Mouse (Mus musculus) liver, embryonic 11.5 days (tissue): ENCODE data around the gene Vav3. TPM values are rescaled to one million over a fixed set of nuclear protein-coding genes. Genes with fewer than 3 reads are reported as not detected.

Source experiments
- ATAC-seq: fragments of 200-750 bp; cut with Nextera tagmentation; replicated peaks from 2 replicates; pipeline ENCODE4 v1.8.0; 2017; ENCODE audit warnings: moderate number of reproducible peaks, mild to moderate bottlenecking, moderate TSS enrichment, moderate library complexity; ENCODE audit not compliant: low FRiP score
- DNase-seq: peaks from one replicate; pipeline ENCODE4 v3.0.0-alpha.2; 2017; ENCODE audit warnings: low spot score
- H3K27ac ChIP-seq: fragments of 300-500 bp; sonication (generic); 2 replicates; pipeline ENCODE4 v1.5.1; 2014; ENCODE audit warnings: mild to moderate bottlenecking, low read depth, low read length, control low read depth
- H3K27me3 ChIP-seq: fragments of 300-500 bp; sonication (generic); replicated peaks from 2 replicates; pipeline ENCODE4 v1.6.1; 2014; ENCODE audit warnings: low read length, mixed read lengths; ENCODE audit not compliant: control insufficient read depth, insufficient read depth
- H3K36me3 ChIP-seq: fragments of 300-500 bp; sonication (generic); 2 replicates; pipeline ENCODE4 v1.6.1; 2014; ENCODE audit warnings: mild to moderate bottlenecking, low read length, moderate library complexity, mixed read lengths; ENCODE audit not compliant: control insufficient read depth, insufficient read depth
- H3K4me1 ChIP-seq: fragments of 300-500 bp; sonication (generic); replicated peaks from 2 replicates; pipeline ENCODE4 v1.6.1; 2014; ENCODE audit warnings: low read length, mixed read lengths; ENCODE audit not compliant: control insufficient read depth, insufficient read depth
- H3K4me2 ChIP-seq: fragments of 300-500 bp; sonication (generic); 2 replicates; pipeline ENCODE4 v1.6.1; 2014; ENCODE audit warnings: mild to moderate bottlenecking, control low read depth, moderate library complexity
- H3K4me3 ChIP-seq: fragments of 300-500 bp; sonication (generic); 2 replicates; pipeline ENCODE4 v1.5.1; 2014; ENCODE audit warnings: low read depth, low read length, control low read depth
- H3K9ac ChIP-seq: fragments of 300-500 bp; sonication (generic); 2 replicates; pipeline ENCODE4 v1.6.1; 2014; ENCODE audit warnings: low read depth, low read length, control low read depth
- H3K9me3 ChIP-seq: fragments of 300-500 bp; sonication (generic); 2 replicates; pipeline ENCODE4 v1.6.1; 2016; ENCODE audit warnings: low read length, inconsistent platforms, mixed read lengths; ENCODE audit not compliant: control insufficient read depth
- WGBS: fragments of 180-500 bp; shearing (Covaris S2); extraction: QIAGEN DNeasy Blood & Tissue Kit; methylation state at CpG from one replicate; pipeline ENCODE4 v1.1.7; 2014; 5-methylcytosine and 5-hydroxymethylcytosine counted together
- polyA plus RNA-seq: library from polyadenylated mRNA; unstranded; fragments of >200 nt; fragmentation: Nextera tagmentation; extraction: Ambion mirVana; gene quantifications from 2 replicates; pipeline ENCODE4 v1.2.1, GENCODE M21; 2014

The Vav3 gene
- polyA plus RNA-seq, 1 experiment from 2014 or later = 5.8 TPM

DNA sequence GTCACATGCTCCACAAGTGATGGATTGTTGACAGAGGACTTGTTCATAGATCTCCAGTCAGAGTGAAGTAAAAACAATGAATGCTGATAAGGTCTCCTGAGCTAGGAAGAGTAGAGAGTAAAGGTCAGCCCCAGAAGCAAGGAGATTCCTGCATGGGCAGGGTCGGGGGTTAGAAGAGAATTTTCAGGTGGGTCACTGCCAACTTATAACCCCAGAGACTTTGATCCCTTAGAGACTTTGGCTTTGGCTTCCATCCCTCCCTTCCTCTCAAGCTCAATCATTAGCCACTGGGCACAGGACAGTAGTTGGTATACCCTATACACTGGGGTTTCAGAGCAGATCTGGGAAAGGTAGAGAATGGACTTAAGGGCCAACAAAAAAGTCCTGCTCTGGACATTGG is 360.8 kb downstream of the Vav3 start:
- H3K27ac ChIP-seq = no peak overlapping the region
- no peak overlapping the region for H3K9ac ChIP-seq
- no peak for ATAC-seq
- no peaks in the 10 kb centered on the region; the same call in 1 of the 2 replicates for H3K9me3 ChIP-seq
- H3K36me3 ChIP-seq = no peaks in the 10 kb centered on the region
- WGBS = 43% methylated on average over 1 of the region's 1 CpGs
- DNase-seq = no peak
- H3K27me3 ChIP-seq = no peaks in the 10 kb centered on the region
- no peak overlapping the region for H3K4me3 ChIP-seq
- no peak overlapping the region for H3K4me2 ChIP-seq
- H3K4me1 ChIP-seq = no peaks in the 10 kb centered on the region

DNA sequence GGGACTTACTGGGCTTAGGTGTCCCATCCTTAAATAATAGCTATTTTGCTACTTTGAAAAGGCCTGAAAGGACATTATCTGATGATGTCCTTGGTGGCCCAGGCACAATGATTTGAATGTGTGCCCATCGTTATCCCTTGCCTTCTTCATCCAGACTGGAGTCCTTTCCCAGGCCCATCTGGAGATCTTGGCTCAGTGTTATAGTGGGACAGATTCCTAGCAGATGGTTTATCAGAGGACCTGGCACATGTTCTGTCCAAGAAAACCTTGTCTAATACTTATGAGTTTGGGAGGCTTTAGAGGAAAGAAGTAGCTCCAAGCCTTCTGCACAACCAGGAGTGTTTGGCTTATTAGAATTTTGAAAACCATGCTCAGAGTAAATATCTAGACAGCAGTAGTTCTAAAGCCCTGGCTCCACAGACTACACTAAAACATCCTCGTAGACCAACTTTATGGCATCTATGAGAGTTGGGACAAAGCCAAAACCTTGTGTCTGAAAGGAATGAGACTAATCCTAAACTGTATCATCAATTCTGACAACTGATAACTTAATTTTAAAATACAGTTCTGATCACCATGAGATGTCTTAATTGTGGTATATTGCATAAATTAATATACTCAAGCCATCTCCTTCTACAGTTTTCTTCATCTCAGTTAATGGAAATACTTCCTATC is 367.5 kb downstream of the Vav3 start:
- no peaks in the 10 kb centered on the region for H3K36me3 ChIP-seq
- no peak overlapping the region for H3K4me2 ChIP-seq
- no peak overlapping the region for H3K4me3 ChIP-seq
- H3K27me3 ChIP-seq = no peaks in the 10 kb centered on the region
- no peak for ATAC-seq
- no peaks in the 10 kb centered on the region for H3K9me3 ChIP-seq
- WGBS = 78% methylated on average over 2 of the region's 2 CpGs
- no peaks in the 10 kb centered on the region for H3K4me1 ChIP-seq
- no peak overlapping the region for H3K9ac ChIP-seq
- no peak for DNase-seq
- H3K27ac ChIP-seq = no peak overlapping the region

DNA sequence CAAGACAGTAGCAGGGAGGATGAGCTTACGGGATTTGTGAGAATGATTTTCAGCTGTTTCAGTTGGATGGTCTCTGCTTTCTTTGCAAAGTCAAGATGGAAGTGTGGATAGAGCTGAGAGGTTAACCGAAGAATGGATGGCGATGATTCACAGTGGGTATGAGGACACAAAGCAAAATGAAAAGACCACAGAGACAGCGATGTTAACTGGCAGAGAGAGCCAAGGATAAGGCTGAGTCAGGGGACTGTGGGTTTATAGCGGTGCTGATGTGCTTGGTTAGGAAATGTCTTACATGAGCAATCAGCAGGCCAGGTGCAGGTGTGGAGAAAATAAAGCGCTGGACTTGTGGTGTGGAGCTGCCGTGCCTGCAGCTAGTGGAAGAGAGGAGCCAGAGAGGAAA is 371.3 kb downstream of the Vav3 start:
- H3K27ac ChIP-seq = no peak overlapping the region
- H3K4me3 ChIP-seq = no peak overlapping the region
- DNase-seq (no peak), ATAC-seq (no peak)
- WGBS = 83% methylated on average over 7 of the region's 7 CpGs
- no peak overlapping the region for H3K9ac ChIP-seq
- no peaks in the 10 kb centered on the region for H3K36me3 ChIP-seq
- no peaks in the 10 kb centered on the region for H3K4me1 ChIP-seq
- no peaks in the 10 kb centered on the region for H3K9me3 ChIP-seq
- H3K27me3 ChIP-seq = no peaks in the 10 kb centered on the region
- no peak overlapping the region for H3K4me2 ChIP-seq

DNA sequence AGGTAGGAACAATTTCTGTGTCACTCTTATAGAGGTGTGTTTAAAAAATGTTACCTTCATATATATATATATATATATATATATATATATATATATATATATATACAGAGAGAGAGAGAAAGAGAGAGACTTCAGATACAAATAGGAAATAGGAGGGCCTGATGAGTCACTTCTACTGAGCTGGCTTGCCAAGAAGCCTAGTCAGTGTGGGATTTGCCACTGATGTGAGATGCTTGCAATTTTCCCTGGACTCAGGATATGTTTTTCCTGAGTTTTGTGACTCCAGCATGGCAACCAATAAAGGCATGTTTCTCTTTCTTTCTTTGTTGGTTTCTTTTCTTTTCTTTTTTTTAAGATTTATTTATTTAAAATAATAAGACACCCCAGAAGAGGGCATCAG is 374.0 kb downstream of the Vav3 start:
- H3K4me2 ChIP-seq = no peak overlapping the region
- no peaks in the 10 kb centered on the region for H3K4me1 ChIP-seq
- no peaks in the 10 kb centered on the region for H3K27me3 ChIP-seq
- no peak overlapping the region for H3K9ac ChIP-seq
- no peak overlapping the region for H3K4me3 ChIP-seq
- no peaks in the 10 kb centered on the region for H3K36me3 ChIP-seq
- DNase-seq (no peak), ATAC-seq (no peak)
- H3K27ac ChIP-seq = no peak overlapping the region
- no peaks in the 10 kb centered on the region for H3K9me3 ChIP-seq

DNA sequence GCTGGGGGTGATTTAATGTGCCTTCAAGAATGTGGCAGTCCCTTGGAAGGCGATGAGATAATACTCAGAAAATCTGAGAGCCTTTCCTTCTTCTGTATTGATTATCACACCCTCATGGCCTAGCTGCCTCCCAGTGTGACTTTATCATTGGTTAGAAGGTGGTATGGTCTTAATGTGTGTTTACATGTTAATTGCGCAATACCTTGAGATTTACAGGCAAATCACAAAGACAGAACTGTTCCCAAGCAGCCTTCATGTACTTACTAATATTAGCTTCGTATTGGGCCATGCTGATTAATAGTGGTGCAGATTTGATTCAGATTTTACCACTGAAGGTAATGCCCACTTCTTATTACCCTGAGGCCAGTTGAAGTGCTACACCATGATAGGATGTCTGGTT is 381.3 kb downstream of the Vav3 start:
- H3K4me1 ChIP-seq = no peaks in the 10 kb centered on the region
- H3K9ac ChIP-seq = no peak overlapping the region
- H3K36me3 ChIP-seq = no peaks in the 10 kb centered on the region
- H3K4me2 ChIP-seq = no peak overlapping the region
- ATAC-seq = no peak
- DNase-seq = no peak
- H3K27ac ChIP-seq = no peak overlapping the region
- no peaks in the 10 kb centered on the region for H3K27me3 ChIP-seq
- H3K9me3 ChIP-seq = no peaks in the 10 kb centered on the region
- WGBS = 90% methylated on average over 3 of the region's 3 CpGs
- no peak overlapping the region for H3K4me3 ChIP-seq

DNA sequence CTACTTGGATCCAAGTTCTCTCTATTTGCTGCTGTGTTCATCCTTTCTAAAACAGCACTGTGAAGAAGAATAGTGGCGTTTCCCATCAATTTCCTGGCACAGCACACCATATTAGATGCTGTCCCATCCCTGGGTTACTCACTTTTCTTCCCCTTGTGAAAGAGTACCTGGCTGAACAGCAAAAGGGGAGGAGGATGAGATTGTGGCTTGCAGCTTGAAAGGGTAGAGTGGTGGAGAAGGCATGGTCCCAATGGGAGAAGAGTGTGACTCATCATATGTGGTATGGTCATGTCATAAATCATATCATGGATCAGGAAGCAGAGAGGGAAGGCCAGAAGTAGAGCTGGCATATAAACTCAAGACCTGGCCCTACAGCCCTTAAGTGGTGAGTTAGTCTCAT is 386.3 kb downstream of the Vav3 start:
- Histone ChIP-seq H3K9me3 (no peaks in the 10 kb centered on the region), H3K4me3 (no peak overlapping the region), H3K27ac (no peak overlapping the region), H3K27me3 (no peaks in the 10 kb centered on the region), H3K4me1 (no peaks in the 10 kb centered on the region), H3K36me3 (no peaks in the 10 kb centered on the region), H3K4me2 (no peak overlapping the region), H3K9ac (no peak overlapping the region)
- no peak for DNase-seq
- 74% methylated on average over 1 of the region's 1 CpGs for WGBS
- ATAC-seq = no peak

DNA sequence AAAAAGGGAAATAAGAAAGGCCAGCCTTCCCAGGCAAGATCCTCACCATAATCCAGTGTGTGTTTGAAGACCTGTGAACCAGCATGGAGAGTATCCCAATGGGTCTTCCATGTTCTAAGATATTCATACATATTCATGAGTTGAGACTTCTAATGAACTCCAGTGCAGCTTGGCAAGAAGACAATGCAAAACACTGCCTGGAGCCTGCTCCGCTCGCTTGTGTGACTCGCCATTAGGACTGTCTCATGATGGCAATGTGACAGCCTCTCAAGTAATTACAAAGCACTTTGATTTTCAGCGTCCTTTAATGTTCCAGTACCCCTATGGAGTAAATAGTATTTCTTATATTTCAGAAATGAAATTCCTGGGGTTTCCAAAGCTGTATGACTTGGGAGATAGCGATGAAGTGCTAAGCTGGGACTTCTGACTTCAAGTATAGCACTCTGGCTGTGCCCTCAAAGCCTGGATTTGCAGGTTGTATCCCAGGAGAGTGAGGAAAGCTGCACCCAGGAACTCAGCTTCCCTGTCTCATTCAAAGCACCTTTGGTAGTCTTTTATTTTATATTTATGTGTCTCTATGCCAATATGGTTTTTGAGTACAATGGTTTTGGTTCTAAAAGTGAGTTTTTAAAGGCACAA is 391.3 kb downstream of the Vav3 start:
- H3K4me1 ChIP-seq = no peaks in the 10 kb centered on the region
- no peak for DNase-seq
- H3K4me3 ChIP-seq = no peak overlapping the region
- H3K9ac ChIP-seq = no peak overlapping the region
- no peak for ATAC-seq
- no peaks in the 10 kb centered on the region for H3K9me3 ChIP-seq
- WGBS = 75% methylated on average over 5 of the region's 5 CpGs
- H3K4me2 ChIP-seq = no peak overlapping the region
- no peaks in the 10 kb centered on the region for H3K36me3 ChIP-seq
- no peak overlapping the region for H3K27ac ChIP-seq
- H3K27me3 ChIP-seq = no peaks in the 10 kb centered on the region

DNA sequence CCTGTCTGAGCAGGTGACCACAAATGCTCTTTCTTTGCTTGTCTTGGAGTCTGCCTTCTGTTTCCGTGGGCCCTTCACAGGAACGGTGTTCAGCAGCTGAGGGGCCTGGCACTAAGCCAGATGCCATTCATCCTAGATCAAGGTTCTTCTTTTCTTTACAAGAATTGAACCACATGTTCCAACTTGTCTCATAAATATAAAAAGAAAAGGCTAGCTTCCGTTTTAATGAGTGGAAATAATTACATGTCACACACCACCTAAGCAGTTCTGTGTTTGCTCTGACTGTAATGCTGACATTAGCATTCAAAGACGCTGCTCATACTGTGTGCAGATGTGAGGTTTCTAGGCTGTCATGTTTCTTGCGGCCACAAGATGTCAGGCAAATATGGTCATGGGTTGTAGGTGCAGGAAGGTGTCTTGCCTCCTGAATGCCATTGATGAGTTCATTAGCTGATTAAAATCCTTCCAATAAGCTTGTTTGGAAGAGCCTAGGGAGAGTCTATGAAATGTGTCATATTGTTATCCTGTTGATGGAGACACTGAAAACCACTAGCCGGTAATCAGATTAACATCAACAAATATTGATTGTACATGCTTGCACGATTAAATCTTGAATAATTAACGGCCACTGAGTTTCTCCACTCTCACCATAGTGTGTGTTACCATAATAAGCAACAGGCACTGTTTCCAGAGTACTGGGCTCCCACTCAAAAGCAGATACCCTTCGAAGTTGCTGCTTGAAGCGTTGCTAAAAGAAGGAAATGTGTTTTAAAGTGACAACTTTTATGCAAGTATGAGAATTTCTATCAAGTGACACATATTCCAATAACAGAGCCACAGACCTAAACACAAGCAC is 392.1 kb downstream of the Vav3 start:
- no peak overlapping the region for H3K4me2 ChIP-seq
- no peak overlapping the region for H3K9ac ChIP-seq
- H3K4me3 ChIP-seq = no peak overlapping the region
- no peaks in the 10 kb centered on the region for H3K4me1 ChIP-seq
- DNase-seq = no peak
- no peak overlapping the region for H3K27ac ChIP-seq
- H3K27me3 ChIP-seq = no peaks in the 10 kb centered on the region
- no peak for ATAC-seq
- H3K36me3 ChIP-seq = no peaks in the 10 kb centered on the region
- no peaks in the 10 kb centered on the region for H3K9me3 ChIP-seq
- WGBS = 56% methylated on average over 10 of the region's 10 CpGs
